Mouse (Mus musculus) heart, embryonic 11.5 days (tissue): ENCODE measurements around the gene Atrnl1. TPM values are rescaled to one million over a fixed set of nuclear protein-coding genes. Genes with fewer than 3 reads are reported as not detected.

Experiments used
- ATAC-seq: fragments of 200-750 bp; cut with Nextera tagmentation; replicated peaks from 2 replicates; pipeline ENCODE4 v1.8.0; 2017; ENCODE audit warnings: moderate library complexity; ENCODE audit not compliant: insufficient number of reproducible peaks, low FRiP score, low TSS enrichment
- H3K27ac ChIP-seq: fragments of 300-500 bp; sonication (generic); 2 replicates; pipeline ENCODE4 v1.5.1; 2014; ENCODE audit warnings: mild to moderate bottlenecking, low read depth, low read length
- H3K27me3 ChIP-seq: fragments of 300-500 bp; sonication (generic); 2 replicates; pipeline ENCODE4 v1.6.1; 2014; ENCODE audit warnings: mild to moderate bottlenecking, low read length, mixed read lengths; ENCODE audit not compliant: control insufficient read depth, insufficient read depth
- H3K36me3 ChIP-seq: fragments of 300-500 bp; sonication (generic); 2 replicates; pipeline ENCODE4 v1.6.1; 2014; ENCODE audit warnings: mild to moderate bottlenecking, low read length, moderate library complexity, mixed read lengths; ENCODE audit not compliant: control insufficient read depth, insufficient read depth
- H3K4me1 ChIP-seq: fragments of 300-500 bp; sonication (generic); 2 replicates; pipeline ENCODE4 v1.6.1; 2014; ENCODE audit warnings: low read length; ENCODE audit not compliant: control insufficient read depth, insufficient read depth
- H3K4me2 ChIP-seq: fragments of 300-500 bp; sonication (generic); 2 replicates; pipeline ENCODE4 v1.6.1; 2014; ENCODE audit warnings: mild to moderate bottlenecking, moderate library complexity
- H3K4me3 ChIP-seq: fragments of 300-500 bp; sonication (generic); 2 replicates; pipeline ENCODE4 v1.5.1; 2014; ENCODE audit warnings: low read depth, low read length
- H3K9ac ChIP-seq: fragments of 300-500 bp; sonication (generic); 2 replicates; pipeline ENCODE4 v1.6.1; 2014; ENCODE audit warnings: mild to moderate bottlenecking, low read depth, low read length, moderate library complexity
- H3K9me3 ChIP-seq: fragments of 300-500 bp; sonication (generic); replicated peaks from 2 replicates; pipeline ENCODE4 v1.6.1; 2016; ENCODE audit warnings: low read length; ENCODE audit not compliant: control insufficient read depth
- WGBS: fragments of 180-500 bp; shearing (Covaris S2); extraction: QIAGEN DNeasy Blood & Tissue Kit; methylation state at CpG from one replicate; pipeline ENCODE4 v1.1.7; 2014; ENCODE audit not compliant: insufficient replicate concordance; 5-methylcytosine and 5-hydroxymethylcytosine counted together
- polyA plus RNA-seq: library from polyadenylated mRNA; unstranded; fragments of >200 nt; fragmentation: Nextera tagmentation; extraction: Ambion mirVana; gene quantifications from 2 replicates; pipeline ENCODE4 v1.2.1, GENCODE M21; 2014

Gene Atrnl1
- polyA plus RNA-seq, 1 experiment from 2014 or later: 4.0 TPM

DNA sequence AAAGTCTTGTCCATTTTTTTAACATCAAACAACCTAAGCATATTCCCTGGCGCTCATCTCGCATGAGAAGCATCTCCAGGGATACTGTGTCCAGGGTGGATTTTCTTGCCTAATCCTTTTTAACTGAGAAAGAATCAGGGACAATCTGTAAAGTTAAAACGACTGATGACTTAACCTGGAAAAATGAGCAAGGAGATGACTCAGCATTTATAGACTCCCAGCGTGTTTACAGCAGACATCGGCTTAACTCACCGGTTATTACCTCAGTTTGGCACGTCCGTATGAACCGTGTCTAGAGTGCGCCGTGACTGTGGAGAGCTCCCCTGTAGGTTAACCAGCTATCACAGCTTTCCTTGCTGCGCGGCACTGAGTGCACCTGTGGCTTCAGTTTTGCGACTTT, 141.4 kb downstream of the Atrnl1 start:
- H3K27ac ChIP-seq: no peak overlapping the region
- H3K9me3 ChIP-seq: no peaks in the 10 kb centered on the region
- no peak overlapping the region for H3K4me3 ChIP-seq
- H3K4me2 ChIP-seq: no peak overlapping the region
- no peaks in the 10 kb centered on the region for H3K4me1 ChIP-seq
- no peaks in the 10 kb centered on the region for H3K36me3 ChIP-seq
- ATAC-seq: no peak
- WGBS: 95% methylated on average over 14 of the region's 14 CpGs
- H3K9ac ChIP-seq: no peak overlapping the region
- H3K27me3 ChIP-seq: no peaks in the 10 kb centered on the region

DNA sequence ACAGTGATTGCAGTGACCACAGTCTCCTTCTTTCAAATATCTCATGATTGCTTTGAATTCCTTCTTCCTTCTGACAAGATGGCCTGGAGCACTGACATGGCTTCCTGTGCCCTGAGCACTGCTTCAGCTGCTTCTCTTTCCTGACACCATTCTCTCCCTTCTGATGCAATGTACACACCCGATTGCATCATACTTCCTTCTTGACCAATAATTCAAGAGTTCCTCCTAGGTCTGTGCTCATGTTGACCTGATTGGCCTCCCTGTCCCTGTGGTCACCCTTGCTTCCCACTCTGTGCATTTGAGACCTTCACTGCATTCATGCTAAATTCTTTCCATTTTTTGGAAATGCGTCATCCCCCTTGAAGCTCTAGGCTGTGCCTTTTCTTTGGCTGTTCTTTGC, 151.7 kb downstream of the Atrnl1 start:
- Histone ChIP-seq H3K9ac (no peak overlapping the region), H3K36me3 (no peaks in the 10 kb centered on the region), H3K4me3 (no peak overlapping the region), H3K4me2 (no peak overlapping the region), H3K27me3 (no peaks in the 10 kb centered on the region), H3K9me3 (no peaks in the 10 kb centered on the region), H3K27ac (no peak overlapping the region; the same call in 1 of the 2 replicates), H3K4me1 (peaks cover 9% of the 10 kb centered on the region; the same call in 1 of the 2 replicates)
- WGBS: 84% methylated on average over 2 of the region's 2 CpGs
- ATAC-seq: no peak

DNA sequence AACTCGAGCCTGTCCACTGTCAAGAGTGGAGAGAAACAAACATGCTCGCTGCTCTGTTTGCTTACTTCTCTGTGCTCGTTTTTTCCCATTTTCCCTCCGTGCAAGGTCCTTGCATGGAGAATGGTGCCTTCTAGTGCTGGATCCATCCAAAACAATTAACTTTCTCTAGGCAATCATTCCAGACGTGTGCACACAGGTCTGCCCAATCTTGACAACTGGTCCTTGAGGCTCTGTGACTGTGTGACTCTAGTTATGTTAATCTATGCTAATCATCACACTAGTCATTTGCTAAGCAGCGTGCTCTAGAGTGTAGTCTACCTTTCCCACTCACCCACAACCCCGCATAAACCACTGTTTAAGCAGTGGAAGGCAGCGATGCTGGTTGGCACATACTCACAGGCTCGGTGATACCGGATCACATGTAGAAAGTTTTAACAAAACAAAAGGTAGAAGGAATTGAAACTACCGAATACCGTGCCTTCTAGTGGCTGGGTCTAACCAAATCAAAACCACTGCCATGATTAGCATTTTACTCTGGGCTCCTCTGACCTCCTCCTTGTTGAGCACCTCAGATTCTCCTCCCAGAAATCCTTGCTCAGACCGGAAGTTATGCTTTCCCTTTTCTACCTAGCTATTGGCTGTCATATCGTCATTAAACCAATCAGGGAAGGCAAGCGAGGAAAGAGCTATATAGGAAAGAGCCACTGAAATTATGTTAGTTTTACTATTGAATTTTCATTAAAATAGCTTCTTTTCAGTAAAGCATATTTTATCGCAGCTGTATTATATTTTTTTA, 153.9 kb downstream of the Atrnl1 start:
- Histone ChIP-seq H3K27ac (no peak overlapping the region), H3K4me2 (no peak overlapping the region), H3K9me3 (no peaks in the 10 kb centered on the region), H3K9ac (no peak overlapping the region), H3K36me3 (no peaks in the 10 kb centered on the region), H3K4me3 (no peak overlapping the region), H3K4me1 (peaks cover 9% of the 10 kb centered on the region; the same call in 1 of the 2 replicates), H3K27me3 (no peaks in the 10 kb centered on the region)
- 82% methylated on average over 16 of the region's 16 CpGs for WGBS
- no peak for ATAC-seq

DNA sequence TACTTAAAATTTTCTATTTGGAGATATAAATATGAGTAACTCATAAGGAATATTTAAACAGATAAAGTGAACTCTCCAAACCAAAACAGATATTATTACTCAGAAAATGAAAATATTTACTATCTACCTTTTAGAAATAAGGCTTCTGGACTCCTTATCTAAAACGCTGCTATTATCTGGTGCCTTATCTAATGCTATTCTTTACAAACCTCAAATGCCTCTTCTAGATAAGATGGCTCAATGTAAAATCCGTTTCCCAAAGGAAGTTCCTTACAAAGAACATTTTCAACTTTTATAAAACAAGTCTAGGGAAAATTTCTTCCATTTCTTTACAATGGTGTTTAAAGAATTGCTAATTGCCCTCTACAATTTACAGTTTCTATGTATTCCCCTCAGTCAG, 156.2 kb downstream of the Atrnl1 start:
- Histone ChIP-seq H3K4me3 (no peak overlapping the region), H3K9me3 (no peaks in the 10 kb centered on the region), H3K36me3 (no peaks in the 10 kb centered on the region), H3K4me2 (no peak overlapping the region), H3K9ac (no peak overlapping the region), H3K4me1 (peaks cover 9% of the 10 kb centered on the region; the same call in 1 of the 2 replicates), H3K27me3 (no peaks in the 10 kb centered on the region), H3K27ac (no peak overlapping the region)
- ATAC-seq: no peak
- 18% methylated on average over 2 of the region's 2 CpGs for WGBS

DNA sequence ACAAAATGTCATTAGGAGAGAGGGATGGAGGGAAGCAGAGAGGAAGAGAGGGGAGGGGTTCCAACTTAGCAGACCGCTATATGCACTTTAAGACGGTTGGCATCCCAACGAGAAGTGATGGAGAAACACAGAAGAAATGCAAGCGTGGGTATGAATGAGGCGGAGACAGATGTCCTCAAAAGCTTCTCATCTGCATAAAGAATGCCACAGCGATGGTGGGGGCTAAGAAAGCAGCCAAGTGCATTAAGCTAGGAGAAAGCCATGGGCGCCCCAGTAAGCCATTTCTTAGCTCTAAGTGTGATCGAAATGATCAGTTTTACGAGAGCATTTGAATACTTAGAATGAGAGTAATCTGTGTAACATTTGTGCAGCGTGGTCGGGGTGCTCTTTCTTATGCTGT, 157.8 kb downstream of the Atrnl1 start:
- Histone ChIP-seq H3K27ac (no peak overlapping the region), H3K9me3 (no peaks in the 10 kb centered on the region), H3K4me2 (no peak overlapping the region), H3K4me1 (no peaks in the 10 kb centered on the region), H3K27me3 (no peaks in the 10 kb centered on the region), H3K36me3 (no peaks in the 10 kb centered on the region), H3K9ac (no peak overlapping the region), H3K4me3 (no peak overlapping the region)
- WGBS: 91% methylated on average over 11 of the region's 11 CpGs
- ATAC-seq: no peak

DNA sequence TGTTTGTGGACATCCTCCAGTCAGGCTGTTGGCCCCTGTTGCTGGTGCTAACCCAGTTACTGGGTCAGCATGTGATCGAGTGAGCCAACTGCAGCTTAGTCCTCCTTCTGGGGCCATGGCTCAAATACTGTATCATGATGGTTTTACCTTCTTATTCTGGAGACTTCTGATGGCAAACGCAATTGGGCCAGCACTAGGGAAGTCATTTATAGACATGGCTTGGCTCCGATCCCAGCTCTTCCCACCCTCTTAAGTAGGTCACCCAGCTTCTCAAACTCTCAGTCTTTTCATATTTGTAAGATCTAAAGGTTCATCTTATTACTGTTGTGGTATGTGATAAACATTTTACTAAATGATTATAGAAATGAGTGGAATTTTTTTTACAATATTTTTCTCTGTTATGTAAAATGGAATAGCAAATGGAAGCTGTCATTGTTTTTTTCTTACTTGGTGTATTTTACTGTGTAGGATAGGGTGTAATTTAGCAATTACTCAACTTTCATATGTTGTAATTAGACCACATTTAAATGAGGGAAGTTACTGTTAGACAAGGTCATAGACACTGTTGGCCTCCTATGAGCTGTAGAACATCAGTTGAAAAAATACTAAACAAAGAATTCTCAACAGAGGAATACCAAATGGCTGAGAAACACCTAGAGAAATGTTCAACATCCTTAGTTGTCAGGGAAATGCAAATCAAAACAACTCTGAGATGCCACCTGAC, 171.7 kb downstream of the Atrnl1 start:
- Histone ChIP-seq H3K36me3 (no peaks in the 10 kb centered on the region), H3K4me1 (no peaks in the 10 kb centered on the region), H3K4me3 (no peak overlapping the region), H3K9ac (no peak overlapping the region), H3K27me3 (no peaks in the 10 kb centered on the region), H3K27ac (no peak overlapping the region), H3K4me2 (no peak overlapping the region), H3K9me3 (no peaks in the 10 kb centered on the region)
- ATAC-seq: no peak
- 77% methylated on average over 3 of the region's 3 CpGs for WGBS

DNA sequence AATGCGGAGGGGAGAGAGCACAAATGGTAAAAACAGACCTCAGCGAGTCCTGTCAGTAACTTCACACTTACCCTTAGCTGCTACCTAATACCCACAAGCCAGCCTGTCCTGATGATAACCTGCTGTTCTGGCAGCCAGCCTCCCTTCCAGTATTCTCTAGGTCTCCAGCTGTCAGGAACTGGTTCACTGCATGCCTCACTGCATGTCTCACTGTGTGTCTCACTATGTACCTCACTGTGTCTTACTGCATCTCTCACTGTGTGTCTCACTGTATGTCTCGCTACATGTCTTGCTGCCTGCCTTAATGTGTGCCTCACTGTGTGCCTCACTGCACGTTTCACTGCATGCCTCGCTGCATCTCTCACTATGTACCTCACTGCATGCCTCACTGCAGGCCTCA, 175.9 kb downstream of the Atrnl1 start:
- no peak overlapping the region for H3K4me2 ChIP-seq
- no peak overlapping the region for H3K27ac ChIP-seq
- H3K4me3 ChIP-seq: no peak overlapping the region
- no peaks in the 10 kb centered on the region for H3K27me3 ChIP-seq
- H3K4me1 ChIP-seq: no peaks in the 10 kb centered on the region
- no peak for ATAC-seq
- H3K36me3 ChIP-seq: no peaks in the 10 kb centered on the region; the same call in 1 of the 2 replicates
- no peak overlapping the region for H3K9ac ChIP-seq
- H3K9me3 ChIP-seq: no peaks in the 10 kb centered on the region
- WGBS: 73% methylated on average over 5 of the region's 5 CpGs

DNA sequence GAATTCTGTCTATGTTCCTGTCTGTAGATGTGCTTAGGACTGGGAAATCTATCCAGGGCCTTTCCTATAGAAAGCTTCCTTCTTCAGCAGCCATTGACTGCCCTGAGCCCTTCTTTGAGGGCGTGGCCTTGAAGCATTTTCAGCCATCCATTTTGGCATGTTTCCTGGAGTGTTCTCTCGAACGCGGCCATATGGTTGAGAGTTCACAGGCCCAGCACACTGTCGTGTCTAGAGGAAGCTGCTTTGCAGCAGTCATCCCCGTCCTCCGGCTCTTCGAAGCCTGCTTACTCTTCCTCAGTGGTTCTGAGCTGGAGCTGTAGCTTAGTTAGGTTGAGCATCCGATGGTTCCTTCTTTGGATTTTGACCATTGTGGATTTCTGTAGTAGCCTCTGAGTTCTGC, 191.4 kb downstream of the Atrnl1 start:
- Histone ChIP-seq H3K9ac (no peak overlapping the region), H3K4me3 (no peak overlapping the region), H3K27ac (no peak overlapping the region), H3K9me3 (no peaks in the 10 kb centered on the region), H3K36me3 (no peaks in the 10 kb centered on the region), H3K4me2 (no peak overlapping the region), H3K27me3 (no peaks in the 10 kb centered on the region), H3K4me1 (peaks cover 2% of the 10 kb centered on the region; the same call in 1 of the 2 replicates)
- 84% methylated on average over 9 of the region's 9 CpGs for WGBS
- no peak for ATAC-seq
